Mouse (Mus musculus) left cerebral cortex, adult 11 months (tissue): Measurements from ENCODE around the gene Spo11.

Experiments used
- DNase-seq: peaks from one replicate; pipeline ENCODE4 v3.0.0; 2022; ENCODE audit warnings: low spot score

Gene Spo11

DNA sequence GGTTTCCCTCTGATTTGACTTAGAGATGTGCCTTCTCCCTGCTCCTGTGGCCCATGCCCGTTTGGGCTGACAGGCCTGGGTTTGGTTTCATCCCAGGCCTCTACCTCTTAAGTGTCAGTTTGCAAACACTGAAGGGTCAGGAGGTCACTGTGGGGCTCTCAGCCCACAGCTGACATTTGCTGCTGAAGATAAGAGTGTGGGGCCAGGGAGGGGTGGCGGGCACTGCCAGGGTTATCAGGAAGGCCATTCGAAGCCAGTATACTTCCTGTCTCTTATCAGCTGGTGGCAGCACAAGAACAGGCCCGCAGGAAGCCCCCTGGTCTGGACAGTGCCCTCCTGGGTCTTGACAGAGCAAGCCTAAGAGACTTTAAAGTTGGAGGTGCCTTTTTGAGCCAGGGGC lies 57.5 kb downstream of the Spo11 start:
- no peak for DNase-seq

- no peak for DNase-seq
Measured at GRCm38 (mm10) chr2:173035653-173036052, 58.2 kb downstream of the Spo11 start.

- DNase-seq = no peak
Measured at GRCm38 (mm10) chr2:173036055-173036454, 58.6 kb downstream of the Spo11 start.

DNA sequence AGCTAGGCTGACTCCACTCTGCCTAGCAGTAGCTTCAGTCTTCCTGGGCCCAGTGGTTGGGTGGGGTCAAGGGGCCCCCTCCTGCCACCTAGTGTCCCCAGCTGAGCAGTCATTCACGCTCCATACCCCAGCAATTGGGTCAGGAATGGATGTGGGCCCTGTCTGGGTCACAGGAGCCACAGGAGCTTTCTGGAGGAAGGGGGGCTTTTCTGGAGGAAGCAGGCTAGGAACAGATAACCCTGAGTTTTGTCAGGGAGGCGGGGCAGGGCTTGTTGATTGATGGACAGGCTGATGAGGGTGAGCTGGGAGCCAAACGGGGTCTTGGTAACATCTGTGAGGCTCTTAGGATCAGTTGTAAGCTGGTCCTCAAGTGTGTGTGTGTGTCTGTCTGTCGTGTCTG lies 59.1 kb downstream of the Spo11 start:
- DNase-seq = no peak

DNA sequence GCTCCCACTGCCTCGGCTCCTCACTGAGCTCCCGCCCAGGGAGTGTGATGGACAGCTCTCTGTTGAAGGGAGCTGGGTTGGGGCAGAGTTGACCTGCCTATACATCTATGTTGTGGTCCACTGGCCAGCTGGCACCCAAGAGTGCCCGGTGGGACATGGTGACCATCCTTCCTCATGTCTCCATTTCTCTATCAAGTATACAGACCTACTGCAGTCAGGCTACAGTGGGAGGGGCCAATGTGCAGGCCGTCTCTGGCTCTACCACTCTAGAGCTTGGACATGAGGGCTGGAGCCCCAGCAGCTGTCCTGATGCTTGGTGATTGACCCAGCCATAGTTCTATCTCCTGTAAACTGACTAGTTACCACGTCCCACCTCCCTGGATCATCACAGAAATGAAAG lies 59.8 kb downstream of the Spo11 start:
- DNase-seq = no peak

- DNase-seq = no peak
Measured at GRCm38 (mm10) chr2:173037827-173038607, 60.5 kb downstream of the Spo11 start.

- no peak for DNase-seq
Measured at GRCm38 (mm10) chr2:173039041-173039440, 61.5 kb downstream of the Spo11 start.

DNA sequence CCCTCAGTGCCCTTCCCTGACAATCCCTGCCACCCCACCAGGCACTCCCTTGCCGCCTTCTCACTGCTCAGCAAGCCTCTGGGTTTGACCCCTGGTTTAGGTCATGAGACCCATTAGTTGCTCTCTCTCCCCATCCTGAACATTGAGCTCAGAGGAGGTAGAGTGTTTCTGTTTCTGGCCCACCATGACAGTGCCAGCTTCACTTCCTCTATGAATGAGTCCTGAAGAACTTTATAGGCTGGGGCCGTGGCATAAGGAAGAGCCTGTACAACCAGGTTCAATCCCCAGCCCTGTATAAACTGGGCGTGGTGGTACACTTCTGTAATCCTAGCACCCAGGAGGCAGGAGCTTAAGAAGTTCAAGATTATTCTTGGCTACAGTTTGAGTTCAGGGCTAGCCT lies 63.3 kb downstream of the Spo11 start:
- no peak for DNase-seq

GRCm38 (mm10) chr2:173041242-173041641 lies 63.7 kb downstream of the Spo11 start:
- no peak for DNase-seq

- DNase-seq = no peak
Measured at GRCm38 (mm10) chr2:173041893-173042292, 64.4 kb downstream of the Spo11 start.

DNA sequence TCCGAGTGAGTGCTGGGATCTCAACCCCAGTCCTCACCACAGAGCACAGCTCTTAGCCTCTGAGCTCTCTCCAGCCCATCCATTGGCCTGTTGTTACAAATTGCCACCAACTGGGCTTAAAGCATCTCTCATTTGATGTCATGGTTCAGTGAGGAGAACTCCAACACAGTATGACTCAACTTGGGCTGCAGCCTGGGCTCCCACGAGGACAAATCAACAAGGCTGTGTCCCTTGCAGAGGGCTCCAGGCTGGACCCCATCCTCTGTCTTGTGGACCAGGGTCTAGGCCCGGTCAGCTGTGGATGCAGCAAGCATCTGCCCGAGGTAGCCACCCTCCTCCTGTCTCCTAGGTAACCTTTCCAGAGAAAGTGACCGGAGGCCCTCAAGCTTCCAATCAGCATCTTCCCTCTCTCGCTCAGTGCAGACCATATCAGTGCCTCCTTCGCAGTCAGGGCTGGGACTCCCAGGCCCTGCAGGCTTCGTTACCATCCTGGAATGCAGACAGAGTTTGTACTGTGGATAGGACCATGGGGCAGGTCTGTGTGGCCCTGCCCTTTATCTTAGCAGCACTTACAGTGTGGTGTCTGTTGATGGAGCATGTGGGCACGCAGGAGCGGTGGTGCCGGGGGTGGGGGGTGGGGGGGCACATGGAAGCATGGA lies 65.1 kb downstream of the Spo11 start:
- DNase-seq = no peak
